Mouse (Mus musculus) c-Kit-positive CD71-positive TER-119-negative erythroid progenitor cells, embryonic 14.5 days (primary cell): ENCODE data around the gene Rad50.

Source experiments
- DNase-seq: peaks from one replicate; pipeline ENCODE4 v3.0.0-alpha.2; 2013; ENCODE audit warnings: low read depth

Gene Rad50

GRCm38 (mm10) chr11:53698521-53698920 is 8.6 kb downstream of the Rad50 start:
- DNase-seq: no peak

- DNase-seq: no peak
Measured at GRCm38 (mm10) chr11:53691979-53692378, 15.1 kb downstream of the Rad50 start.

GRCm38 (mm10) chr11:53682994-53683530 is 24.1 kb downstream of the Rad50 start:
- DNase-seq: no peak

GRCm38 (mm10) chr11:53682170-53682569 is 24.9 kb downstream of the Rad50 start:
- no peak for DNase-seq

- no peak for DNase-seq
Measured at GRCm38 (mm10) chr11:53681686-53682085, 25.4 kb downstream of the Rad50 start.

- no peak for DNase-seq
Measured at GRCm38 (mm10) chr11:53680141-53680540, 27.0 kb downstream of the Rad50 start.

- DNase-seq: no peak
Measured at GRCm38 (mm10) chr11:53671414-53671813, 35.7 kb downstream of the Rad50 start.

- no peak for DNase-seq
Measured at GRCm38 (mm10) chr11:53664091-53664490, 43.0 kb downstream of the Rad50 start.

- no peak for DNase-seq
Measured at GRCm38 (mm10) chr11:53662794-53663674, 44.1 kb downstream of the Rad50 start.

- DNase-seq: no peak
Measured at GRCm38 (mm10) chr11:53657828-53658227, 49.3 kb downstream of the Rad50 start.

- DNase-seq: no peak
Measured at GRCm38 (mm10) chr11:53657381-53657780, 49.7 kb downstream of the Rad50 start.

GRCm38 (mm10) chr11:53656558-53657202 is 50.4 kb downstream of the Rad50 start:
- DNase-seq: peak; percentile 69

- DNase-seq: peak; percentile 90
Measured at GRCm38 (mm10) chr11:53655043-53655442, 52.1 kb downstream of the Rad50 start.

- DNase-seq: no peak
Measured at GRCm38 (mm10) chr11:53652427-53652826, 54.7 kb downstream of the Rad50 start.

- DNase-seq: no peak
Measured at GRCm38 (mm10) chr11:53651441-53651840, 55.7 kb downstream of the Rad50 start.

- DNase-seq: no peak
Measured at GRCm38 (mm10) chr11:53644017-53644416, 63.1 kb downstream of the Rad50 start.

GRCm38 (mm10) chr11:53642744-53643279 is 64.3 kb downstream of the Rad50 start:
- DNase-seq: no peak

- DNase-seq: no peak
Measured at GRCm38 (mm10) chr11:53637803-53638260, 69.3 kb downstream of the Rad50 start.

GRCm38 (mm10) chr11:53637046-53637802 is 69.9 kb downstream of the Rad50 start:
- DNase-seq: no peak

- DNase-seq: no peak
Measured at GRCm38 (mm10) chr11:53636183-53636646, 70.9 kb downstream of the Rad50 start.

GRCm38 (mm10) chr11:53635590-53636182 is 71.4 kb downstream of the Rad50 start:
- DNase-seq: no peak
